Mouse (Mus musculus): ENCODE data around the gene Cbx5.

- TF ChIP-seq CTCF (IDR thresholded peaks at IDR 0.05; ENCODE audit: low read depth) (no peak), EP300 (IDR thresholded peaks at IDR 0.05; ENCODE audit: low read depth) (no peak)
These were observed 69.9 kb downstream of the Cbx5 start for GRCm38 (mm10) chr15:103169612-103170315.
